Mouse (Mus musculus): Measurements from ENCODE around the gene Zfp541.

The Zfp541 gene

GRCm38 (mm10) chr7:16061219-16062098, at the start of gene Zfp541:
Gene Zfp541, plus strand, starts transcription at chr7:16061814.
- DNase-seq (ENCODE audit: low spot score in 2 of 2), result no peak

DNA sequence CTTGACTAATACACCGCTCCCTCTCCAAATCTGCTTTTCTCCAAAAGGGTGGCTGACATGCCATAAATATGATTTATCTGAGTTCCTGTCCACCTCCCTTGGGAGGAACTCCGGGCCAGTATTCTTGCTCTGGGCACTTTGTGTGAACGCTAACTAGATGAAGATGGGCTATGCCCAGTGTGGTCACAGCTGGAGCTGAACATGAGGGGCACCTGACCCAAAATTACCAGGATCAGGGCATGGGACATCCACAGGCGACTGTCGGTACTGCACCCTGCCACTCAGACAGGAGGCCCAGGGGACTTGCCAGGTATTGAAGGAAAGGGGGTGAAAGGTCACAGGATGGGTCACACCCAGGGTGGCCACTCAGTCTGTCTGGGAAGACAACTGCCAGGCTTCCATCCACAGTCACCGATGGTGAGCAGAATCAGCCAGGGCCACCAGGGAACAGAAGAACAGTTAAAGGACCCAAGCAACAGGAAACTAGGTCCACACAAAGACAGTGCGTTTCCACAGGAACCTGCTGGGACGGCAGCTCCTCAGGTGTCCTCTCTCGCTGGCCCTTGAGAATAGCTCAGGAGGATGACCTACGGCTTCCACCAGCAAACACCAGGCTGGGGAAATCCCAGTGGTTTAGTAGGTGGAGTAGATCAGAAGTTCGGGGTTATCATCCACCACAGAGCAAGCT, 48.9 kb upstream of the Zfp541 start:
- no peak for DNase-seq (ENCODE audit: low spot score in 2 of 2)

- no peak for DNase-seq (ENCODE audit: low spot score in 2 of 2)
Measured at GRCm38 (mm10) chr7:16013722-16014275, 47.8 kb upstream of the Zfp541 start.

DNA sequence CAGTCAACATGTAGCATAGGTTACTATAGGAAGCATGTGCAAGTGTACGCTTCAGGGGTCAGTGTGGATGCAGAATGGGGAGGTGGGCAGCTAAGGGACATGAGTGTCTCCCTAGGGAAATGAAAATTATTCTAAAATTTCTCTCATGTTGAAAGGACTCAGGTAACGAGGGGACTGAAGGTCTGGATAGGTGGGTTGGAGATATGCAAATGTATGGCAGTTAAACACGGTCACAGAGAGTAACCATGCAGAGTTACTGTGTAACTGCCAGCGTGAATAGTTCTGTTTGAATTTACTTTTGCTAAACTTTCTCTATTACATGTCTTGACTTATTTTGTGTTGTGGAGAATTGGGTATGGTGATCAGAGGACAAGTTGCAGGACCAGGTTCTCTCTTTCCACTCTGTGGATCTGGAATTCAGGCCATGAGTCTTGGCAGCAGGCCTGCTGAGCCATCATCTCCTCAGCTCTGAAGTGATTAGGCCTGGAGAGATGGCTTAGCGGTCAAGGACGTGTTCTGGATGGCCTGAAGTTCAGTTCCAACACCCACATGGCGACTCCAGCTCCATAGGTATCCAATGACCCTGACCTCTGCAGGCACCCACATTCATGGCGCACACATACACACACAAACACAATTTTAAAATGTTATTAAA, 47.0 kb upstream of the Zfp541 start:
- DNase-seq (ENCODE audit: low spot score in 2 of 2), result no peak

GRCm38 (mm10) chr7:16015384-16015783, 46.2 kb upstream of the Zfp541 start:
- no peak for DNase-seq (ENCODE audit: low spot score in 2 of 2)

DNA sequence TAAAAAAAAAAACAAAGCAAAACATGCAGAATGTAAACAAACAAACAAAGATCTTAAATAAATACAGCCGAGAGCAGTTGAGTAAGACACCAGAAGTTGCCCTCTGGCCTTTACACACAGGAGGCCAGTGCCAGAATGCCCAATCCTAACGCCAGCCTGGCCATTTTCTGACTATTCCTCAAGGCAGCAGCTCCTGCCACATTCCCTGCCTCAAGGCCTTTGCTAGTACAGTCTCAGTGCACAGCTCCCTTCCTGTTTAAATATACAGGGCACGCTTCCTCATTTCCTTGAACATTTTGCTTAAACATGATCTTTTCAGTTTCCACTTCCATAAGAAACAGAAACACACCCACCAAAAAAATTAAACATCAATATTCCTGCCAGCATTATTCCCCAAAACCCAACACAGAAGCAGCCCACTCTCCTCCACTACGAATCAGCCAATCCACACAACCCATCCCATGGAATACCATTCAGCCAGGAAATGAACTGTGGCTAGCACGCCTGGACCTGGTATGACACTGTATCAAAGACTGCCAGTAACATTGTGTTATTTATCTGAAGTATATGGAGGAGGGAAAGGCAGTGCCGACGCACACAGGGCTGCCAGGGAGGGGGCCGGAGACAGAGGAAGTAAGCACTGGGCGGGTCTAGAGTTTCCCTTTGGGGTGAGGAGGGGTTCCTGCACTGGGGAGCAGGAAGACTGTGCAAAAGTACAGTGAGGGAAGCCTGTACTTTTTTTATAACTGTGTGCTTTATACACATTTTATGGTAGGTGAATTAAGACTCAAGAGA, 43.4 kb upstream of the Zfp541 start:
- DNase-seq (ENCODE audit: low spot score in 2 of 2), result no peak

GRCm38 (mm10) chr7:16019256-16020094, 42.1 kb upstream of the Zfp541 start:
- DNase-seq (ENCODE audit: low spot score in 2 of 2), result no peak

DNA sequence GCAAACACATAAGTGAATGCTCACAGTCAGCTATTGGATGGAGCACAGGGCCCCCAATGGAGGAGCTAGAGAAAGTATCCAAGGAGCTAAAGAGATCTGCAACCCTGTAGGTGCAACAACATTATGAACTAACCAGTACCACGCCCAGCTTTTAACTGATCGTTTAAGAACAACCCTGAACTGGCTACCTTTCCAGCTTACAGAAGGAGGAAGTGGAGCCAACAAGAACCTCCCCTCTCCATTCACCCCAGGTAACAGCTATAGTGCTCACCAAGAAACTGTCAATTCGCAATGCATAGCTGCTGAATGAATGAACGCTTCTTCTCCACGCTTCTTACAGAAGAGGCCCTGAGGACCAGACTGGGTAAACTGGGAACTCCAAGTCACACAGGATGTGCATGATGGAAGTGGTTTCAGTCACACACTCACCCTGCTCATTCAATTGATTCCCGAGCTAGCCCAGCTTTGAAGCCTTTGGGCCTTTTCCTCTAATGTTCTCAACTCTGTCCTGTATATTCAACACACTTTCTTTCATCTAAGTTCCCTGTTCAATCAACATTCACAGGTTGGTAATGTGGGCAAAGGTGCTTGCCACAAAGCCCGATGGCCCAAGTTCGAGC, 36.9 kb upstream of the Zfp541 start:
- no peak for DNase-seq (ENCODE audit: low spot score in 2 of 2)

DNA sequence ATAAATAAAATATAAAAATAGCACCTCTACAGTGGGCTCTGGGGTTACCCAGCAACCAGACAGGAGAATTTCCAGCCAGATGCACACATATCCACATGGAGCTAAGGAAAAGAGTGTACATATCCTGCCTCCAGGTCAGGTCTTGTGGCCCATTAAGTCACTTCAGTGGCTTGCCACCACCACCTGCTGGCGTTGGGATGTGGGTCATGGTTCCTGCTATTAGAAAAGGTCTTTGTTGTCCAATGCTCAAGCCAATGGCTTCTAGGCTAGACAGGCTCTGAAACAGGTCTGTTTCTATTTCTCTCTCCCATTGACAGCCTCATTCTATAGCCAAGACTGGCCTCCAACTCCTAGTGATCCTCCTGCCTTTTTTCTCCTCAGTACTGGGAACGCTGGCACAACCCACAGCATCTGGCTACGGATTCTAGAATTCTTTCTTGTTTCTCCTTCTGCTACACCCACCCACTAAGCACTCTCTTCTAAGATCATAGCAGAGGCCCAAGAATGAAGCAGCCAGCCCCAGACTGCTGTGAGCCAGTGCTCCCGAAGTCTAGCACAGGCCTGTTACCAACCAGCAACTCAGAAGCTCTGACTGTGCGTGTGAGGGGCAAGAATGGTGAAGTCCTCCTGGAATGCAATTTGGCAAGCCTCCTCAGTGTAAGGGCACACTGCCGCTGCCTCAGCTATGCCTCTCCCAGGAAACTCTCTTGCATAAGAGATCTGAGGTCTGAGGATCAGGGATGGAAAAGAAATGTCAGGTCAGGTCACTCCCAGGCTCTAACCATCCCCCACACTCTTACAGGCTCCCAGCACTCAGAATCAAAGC, 33.3 kb upstream of the Zfp541 start:
- DNase-seq (ENCODE audit: low spot score in 2 of 2), result peak; percentile 62 to 63

- no peak for DNase-seq (ENCODE audit: low spot score in 2 of 2)
Measured at GRCm38 (mm10) chr7:16031072-16031471, 30.5 kb upstream of the Zfp541 start.

DNA sequence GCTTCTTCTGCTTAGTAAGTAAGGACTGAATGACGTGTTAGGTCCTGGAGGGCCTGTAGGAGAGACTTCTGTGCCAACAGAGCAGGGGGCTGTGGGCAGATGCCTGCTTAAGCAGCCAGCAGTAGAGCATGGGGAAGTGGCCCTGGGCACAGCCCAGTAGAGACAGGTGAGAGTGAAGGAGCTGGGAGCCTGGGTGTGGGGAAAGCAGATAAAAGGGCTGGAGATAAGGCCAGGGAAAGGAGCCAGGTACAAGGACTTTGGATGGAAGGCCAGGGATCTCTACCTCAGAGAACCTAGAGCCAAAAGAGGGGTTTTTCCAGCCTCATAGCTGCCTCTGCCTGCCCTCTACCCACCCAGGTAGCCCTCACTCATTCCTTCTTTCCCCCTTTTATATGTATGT, 28.6 kb upstream of the Zfp541 start:
- no peak for DNase-seq (ENCODE audit: low spot score in 2 of 2)

DNA sequence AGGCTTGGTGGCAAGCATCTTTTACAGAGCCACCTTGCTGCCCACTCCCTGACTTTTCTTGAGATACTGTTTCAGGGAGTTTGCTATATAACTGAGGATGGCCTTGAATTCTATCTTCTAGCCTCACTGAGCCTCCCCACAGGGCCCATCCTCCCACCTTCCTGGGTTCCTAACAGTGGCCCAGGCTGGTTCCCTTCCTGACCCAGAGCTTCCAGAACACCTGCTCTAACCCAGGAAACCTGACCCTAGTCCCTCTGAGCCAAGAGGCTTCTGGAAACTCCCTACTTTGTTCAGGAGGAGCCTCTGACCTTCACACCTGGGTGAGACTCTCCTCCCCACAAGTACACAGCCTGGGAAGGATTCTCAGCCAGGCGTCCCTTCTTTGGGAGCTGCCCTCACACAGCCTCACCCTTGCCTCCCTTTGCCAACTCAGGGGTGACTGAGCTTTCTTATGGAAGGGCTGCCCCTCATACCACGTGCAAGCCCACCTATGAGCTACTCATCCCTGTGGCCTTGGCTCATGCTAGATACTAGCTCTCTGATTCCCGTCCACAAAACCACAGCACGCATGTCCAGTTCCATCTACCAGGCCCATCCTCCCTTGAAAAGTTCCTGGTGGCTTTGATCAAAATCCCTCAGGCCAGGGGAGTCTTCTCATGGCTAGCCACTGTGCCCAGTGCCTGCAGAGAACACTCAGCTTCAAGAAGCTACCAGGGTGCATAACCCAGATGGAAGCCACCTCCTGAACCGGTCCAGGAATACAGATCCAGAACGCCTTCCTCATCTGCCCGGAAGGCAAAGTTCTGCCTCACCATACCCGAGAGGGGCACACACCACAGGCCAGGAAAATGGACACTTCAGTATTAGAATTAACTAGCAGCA, 27.8 kb upstream of the Zfp541 start:
- no peak for DNase-seq (ENCODE audit: low spot score in 2 of 2)

GRCm38 (mm10) chr7:16036972-16037371, 24.6 kb upstream of the Zfp541 start:
- DNase-seq (ENCODE audit: low spot score in 2 of 2), result no peak

GRCm38 (mm10) chr7:16039363-16039762, 22.3 kb upstream of the Zfp541 start:
- DNase-seq (ENCODE audit: low spot score in 2 of 2), result no peak

DNA sequence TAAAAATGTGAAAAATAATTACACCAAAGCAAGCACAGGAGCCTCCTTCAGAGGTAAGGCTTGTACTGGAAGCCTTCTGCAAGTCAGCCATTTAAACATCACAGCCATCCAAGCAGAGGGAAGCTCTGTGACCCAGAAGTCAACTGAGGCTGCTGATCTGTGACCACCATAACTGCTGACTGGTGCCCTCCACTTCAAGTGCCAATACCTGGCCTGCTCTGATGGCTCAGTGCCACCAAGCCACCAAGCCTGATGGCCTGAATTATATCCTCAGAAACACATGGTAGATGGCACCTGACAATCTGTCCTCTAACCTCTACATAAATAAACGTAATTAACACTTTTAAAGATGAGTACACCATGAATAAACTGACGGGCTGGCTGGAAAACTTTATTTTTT, 20.4 kb upstream of the Zfp541 start:
- no peak for DNase-seq (ENCODE audit: low spot score in 2 of 2)

- DNase-seq (ENCODE audit: low spot score in 2 of 2), result no peak
Measured at GRCm38 (mm10) chr7:16042850-16043775, 18.5 kb upstream of the Zfp541 start.

DNA sequence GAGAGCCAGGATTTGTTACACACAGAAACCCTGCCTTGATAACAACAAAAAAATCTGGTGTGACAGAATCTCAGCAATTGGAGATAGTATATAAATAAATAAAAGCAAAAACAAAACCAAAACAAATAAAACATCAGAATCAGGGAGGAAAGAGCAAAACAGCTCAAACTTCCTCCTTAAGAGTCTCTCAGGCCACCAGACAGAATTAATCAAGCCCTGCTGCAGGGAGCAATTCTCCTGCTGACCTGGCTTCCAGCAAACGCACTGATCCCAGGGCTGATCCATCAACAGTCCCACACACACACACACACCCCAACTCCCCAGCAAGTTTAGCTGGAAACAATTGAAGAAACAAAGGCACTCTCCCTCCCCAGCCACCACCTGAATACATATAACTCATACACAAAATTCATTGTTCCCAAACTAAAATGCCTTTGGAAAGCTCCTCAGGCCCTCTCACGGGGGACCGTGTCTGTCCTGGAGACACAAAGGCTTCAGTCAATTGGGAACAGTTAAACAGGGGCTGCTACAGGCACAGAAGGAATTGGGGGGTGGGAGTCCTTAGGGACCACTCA, 17.7 kb upstream of the Zfp541 start:
- DNase-seq (ENCODE audit: low spot score in 2 of 2), result no peak
